Mouse (Mus musculus): ENCODE data around the gene Anxa4.

DNA sequence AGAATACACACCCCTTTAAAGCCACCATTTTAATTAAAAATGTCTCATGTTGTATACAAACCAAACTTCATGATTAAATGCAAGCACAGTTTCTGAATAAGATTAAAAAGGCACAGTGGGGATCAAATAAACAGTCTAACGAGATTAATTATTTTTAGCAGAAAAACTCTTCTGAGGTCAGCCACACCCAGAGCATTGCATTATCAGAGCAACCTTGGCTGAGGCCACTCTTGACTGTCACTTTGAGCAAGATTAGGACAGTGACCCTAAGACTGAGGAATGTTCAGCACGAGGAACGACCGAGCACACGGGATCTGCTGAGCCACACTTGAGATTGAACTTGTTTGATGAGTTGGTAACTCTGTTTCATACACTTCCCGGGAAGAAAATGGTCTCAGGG, 56.6 kb downstream of the Anxa4 start:
- TF ChIP-seq CTCF (conservative IDR thresholded peaks at IDR 0.05; ENCODE audit: low read length) (no peak), NANOG (IDR thresholded peaks at IDR 0.05; ENCODE audit: borderline replicate concordance, low read length) (no peak)
